ENCODE assay signal across 8 mouse cellular contexts in the genomic region with DNA sequence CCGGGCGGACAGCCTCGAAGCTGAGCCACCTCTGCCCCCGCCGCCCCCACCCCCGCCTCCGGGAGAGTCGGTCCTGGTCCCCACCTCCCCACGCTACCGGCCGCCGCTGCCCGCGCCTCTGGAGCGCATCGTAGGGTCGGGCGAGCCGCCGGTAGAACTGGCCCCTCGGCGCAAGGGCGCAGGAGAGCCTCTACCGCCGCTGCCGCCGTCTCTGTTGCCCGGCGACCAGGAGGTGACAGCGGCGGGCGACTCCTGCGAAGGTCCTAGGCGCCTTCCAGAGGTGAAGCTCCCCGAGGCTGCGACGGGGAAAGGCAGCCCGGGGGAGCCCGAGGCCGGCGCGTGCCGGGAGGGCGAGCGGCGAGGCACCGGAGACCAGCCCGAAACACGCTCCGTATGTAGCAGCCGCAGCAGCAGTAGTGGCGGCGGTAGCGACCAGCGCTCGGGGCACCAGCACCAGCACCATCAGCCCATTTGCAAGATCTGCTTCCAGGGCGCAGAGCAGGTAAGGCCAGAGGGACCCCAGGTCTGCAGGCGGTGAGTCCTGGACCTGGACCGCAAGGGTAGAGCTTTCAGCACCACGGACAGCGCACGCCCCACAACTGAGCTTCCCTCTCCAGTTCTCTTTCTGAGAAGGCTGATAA. TPM values are rescaled to one million over a fixed set of nuclear protein-coding genes. Genes with fewer than 3 reads are reported as not detected.
A peak's percentile ranks its signal among the peaks of the same experiment; 100 is the strongest.
DNase-seq lines count a peak whose midpoint lies in the region; ATAC-seq and TF ChIP-seq lines count a peak whose summit lies in the region.

No protein-coding gene starts in this region.

- no peaks in the 10 kb centered on the region for H3K4me1 ChIP-seq in kidney, adult 2 months (ENCODE audit: control insufficient read depth, insufficient read depth, low read length)
- H3K4me1 ChIP-seq in limb, embryonic 15.5 days, result peaks cover 13% of the 10 kb centered on the region

- DNase-seq in thymus, postnatal 14 days, result peak; percentile 19
- no peak for DNase-seq in thymus, adult 18-20 months
- DNase-seq in embryo, embryonic 10 days (ENCODE audit: low spot score), result peak; percentile 94
- peak; percentile 44 for DNase-seq in kidney, adult 2 months
- DNase-seq in thymus, postnatal 36 days, result peak; percentile 9 to 10

- H3K79me2 ChIP-seq in myocyte (ENCODE audit: control insufficient read depth, insufficient read depth), result no peaks in the 10 kb centered on the region

- ATAC-seq in granulocyte monocyte progenitor cell, adult 5-6 weeks (replicated peaks; ENCODE audit: poor library complexity, severe bottlenecking), result peak; percentile 80
- ATAC-seq in limb, embryonic 15.5 days (ENCODE audit: insufficient number of reproducible peaks, low FRiP score, low TSS enrichment, low read depth), result no peak

- H3ac ChIP-seq in myocyte (ENCODE audit: control insufficient read depth, insufficient read length), result peak overlapping the region; percentile 44

- no peaks in the 10 kb centered on the region for H3K36me3 ChIP-seq in kidney, adult 2 months (ENCODE audit: control insufficient read depth, insufficient read depth, low read length)
- no peaks in the 10 kb centered on the region for H3K36me3 ChIP-seq in limb, embryonic 15.5 days
- H3K36me3 ChIP-seq in myocyte (ENCODE audit: control insufficient read depth, insufficient read depth), result peaks cover 7% of the 10 kb centered on the region

- TF ChIP-seq CTCF in kidney, adult 2 months (conservative IDR thresholded peaks at IDR 0.05; ENCODE audit: insufficient read depth, insufficient read length, low read depth, low read length), result no peak

- 2% methylated on average over 61 of the region's 62 CpGs for WGBS in kidney, adult 2 months
- WGBS in limb, embryonic 15.5 days, result under 1% methylated on average over 61 of the region's 62 CpGs

- H3K4me2 ChIP-seq in limb, embryonic 15.5 days, result peak overlapping the region; percentile 96
- H3K4me2 ChIP-seq in myocyte (ENCODE audit: low read depth), result peak overlapping the region; percentile 69

- H3K27ac ChIP-seq in kidney, adult 2 months (ENCODE audit: insufficient read depth, low read depth, low read length), result no peak overlapping the region
- no peak overlapping the region for H3K27ac ChIP-seq in limb, embryonic 15.5 days

- no peak overlapping the region for H3K4me3 ChIP-seq in kidney, adult 2 months (ENCODE audit: insufficient read depth, low read depth, low read length)
- peak overlapping the region; percentile 53 for H3K4me3 ChIP-seq in limb, embryonic 15.5 days
- peak overlapping the region; percentile 34 for H3K4me3 ChIP-seq in myocyte

- H3K9me3 ChIP-seq in limb, embryonic 15.5 days, result no peaks in the 10 kb centered on the region

- H3K27me3 ChIP-seq in kidney, adult 2 months (replicated peaks; ENCODE audit: control insufficient read depth, insufficient read depth, low read length), result peaks cover 7% of the 10 kb centered on the region
- peaks cover 25% of the 10 kb centered on the region for H3K27me3 ChIP-seq in limb, embryonic 15.5 days
- H3K27me3 ChIP-seq in myocyte (ENCODE audit: control insufficient read depth, insufficient read depth, insufficient read length), result no peaks in the 10 kb centered on the region

- no peak overlapping the region for H3K9ac ChIP-seq in limb, embryonic 15.5 days

- TF ChIP-seq POLR2A in kidney, adult 2 months (IDR thresholded peaks at IDR 0.05; ENCODE audit: low read depth, low read length), result no peak
- TF ChIP-seq POLR2A in myocyte (IDR thresholded peaks at IDR 0.05; ENCODE audit: insufficient read length, low read depth), result peak; percentile 20

TF ChIP-seq in myocyte, 11 proteins besides CTCF, POLR2A, EP300 and RAD21:
- TF ChIP-seq SRF (IDR thresholded peaks at IDR 0.05; ENCODE audit: control insufficient read depth, insufficient read length, low read depth), result no peak
- no peak for TF ChIP-seq TCF12 (IDR thresholded peaks at IDR 0.05; ENCODE audit: insufficient read depth, poor library complexity, severe bottlenecking)
- TF ChIP-seq MAX (IDR thresholded peaks at IDR 0.05; ENCODE audit: low read depth), result no peak
- peak in 2 of 3 experiments; percentile 19 to 29 for TF ChIP-seq MYOG (IDR thresholded peaks at IDR 0.05; ENCODE audit: control insufficient read depth in 1 of 3, insufficient read depth in 1 of 3, insufficient read length in 2 of 3, low read depth in 2 of 3)
- TF ChIP-seq CEBPB (IDR thresholded peaks at IDR 0.05; ENCODE audit: insufficient read depth, poor library complexity, severe bottlenecking), result no peak
- TF ChIP-seq POLR2AphosphoS2 (IDR thresholded peaks at IDR 0.05; ENCODE audit: insufficient read length, low read depth), result no peak
- no peak for TF ChIP-seq TCF3 (IDR thresholded peaks at IDR 0.05; ENCODE audit: insufficient read length, low read depth)
- TF ChIP-seq MYOD1 (IDR thresholded peaks at IDR 0.05; ENCODE audit: control insufficient read depth in 1 of 3, insufficient read length in 2 of 3, low read depth in 2 of 3), result peak in 1 of 3 experiments; percentile 1
- peak; percentile 97 for TF ChIP-seq REST (IDR thresholded peaks at IDR 0.05; ENCODE audit: insufficient read depth, insufficient read length)
- TF ChIP-seq E2F4 (IDR thresholded peaks at IDR 0.05; ENCODE audit: insufficient read depth), result no peak
- TF ChIP-seq USF1 (IDR thresholded peaks at IDR 0.05; ENCODE audit: low read depth), result no peak

RNA-seq across cellular contexts. Expression of a gene that starts 0.6 kb away (rescaled TPM):
- not detected in 2 replicates for total RNA-seq in granulocyte monocyte progenitor cell, adult 5-6 weeks (2014; fragmentation: Nextera tagmentation)
- not detected in 2 replicates for total RNA-seq in granulocyte monocyte progenitor cell, adult 5-6 weeks (2017)
- polyA plus RNA-seq in kidney, adult 2 months (2012; rRNA removed), result 0.13 and 0.24 TPM in 2 replicates
- 0.41 and 0.50 TPM in 2 replicates for polyA plus RNA-seq in limb, embryonic 15.5 days (2015; fragmentation: Nextera tagmentation; extraction: Ambion mirVana)
- 73.8 TPM for polyA plus RNA-seq in myocyte (2012; fragmentation: generic; extraction: Trizol)

Comparison
In these comparisons a context has a peak if more than half of its experiments do, and no peak if none do; other contexts are left out.
1. DNase-seq: peak in thymus, postnatal 14 days (single experiment), embryo, embryonic 10 days (single experiment), kidney, adult 2 months (single experiment) and thymus, postnatal 36 days (2 of 2); none in thymus, adult 18-20 months (0 of 2).
2. RNA of a gene that starts 0.6 kb away (polyA plus RNA-seq): 73.8 TPM in myocyte (single experiment); 0.41 to 0.50 TPM in limb, embryonic 15.5 days and 0.13 to 0.24 TPM in kidney, adult 2 months; every median in the first group is over 10 times any median in the second.